Mouse (Mus musculus): ENCODE results near the gene Emc1. TPM values are rescaled to one million over a fixed set of nuclear protein-coding genes. Genes with fewer than 3 reads are reported as not detected.

Gene Emc1
- polyA plus RNA-seq (2012; ENCODE audit: low replicate concordance): 3.6 and 10.7 TPM in 2 replicates

GRCm38 (mm10) chr4:139351931-139352711 is at the start of gene Emc1, which contains the start of the genes Mrto4 and Ubr4:
Emc1 (plus strand) TSS chr4:139352587.
Mrto4 (minus strand) TSS chr4:139352576.
Ubr4 (plus strand) TSS chr4:139352609.

DNA sequence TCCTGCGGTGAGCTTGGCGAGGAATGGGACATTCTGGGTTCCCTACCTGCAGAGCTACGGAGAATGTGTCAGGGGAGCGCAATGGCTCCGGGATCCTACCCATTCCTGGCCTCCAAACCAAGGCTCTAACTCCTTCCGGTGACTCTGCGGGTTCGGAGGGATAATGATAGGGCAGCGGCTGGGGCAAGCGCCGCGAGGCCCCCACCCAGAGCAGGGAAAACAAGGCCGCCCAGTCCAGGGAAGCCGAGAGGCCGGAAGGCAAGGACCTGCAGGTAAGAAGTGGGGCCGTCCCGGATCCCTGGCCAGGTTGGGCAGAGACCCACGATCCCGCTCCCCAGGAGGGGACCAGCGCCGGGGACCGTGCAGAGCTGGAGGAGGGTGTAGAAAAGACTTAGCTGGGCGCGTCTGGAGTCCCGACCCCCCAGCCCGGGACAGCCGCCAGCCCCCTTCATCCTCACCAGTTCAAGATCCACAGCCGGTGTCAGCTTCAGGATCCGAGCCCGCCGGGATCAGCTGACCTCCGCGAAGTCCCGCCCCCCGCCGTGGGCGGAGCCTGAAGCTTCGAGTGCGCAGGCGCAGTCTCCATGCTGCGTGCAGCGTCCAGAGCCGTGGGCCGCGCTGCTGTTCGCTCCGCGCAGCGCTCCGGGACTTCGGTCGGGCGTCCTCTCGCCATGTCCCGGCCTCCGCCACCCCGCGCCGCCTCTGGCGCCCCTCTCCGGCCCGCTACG is 42.1 kb upstream of the Emc1 start, which contains the start of the genes Pqlc2 and Akr7a5:
Pqlc2 (minus strand) TSS at position 538 of the 728 bp plus-strand sequence.
Akr7a5 (plus strand) TSS at position 574 of the 728 bp plus-strand sequence.

Other genes starting within 250 kb of the Emc1 start
- 9.6 and 11.2 TPM in 2 replicates for gene Minos1, start 221.5 kb upstream of the Emc1 start, polyA plus RNA-seq (2012; ENCODE audit: low replicate concordance)
- gene Capzb, start 159.7 kb upstream of the Emc1 start, polyA plus RNA-seq (2012; ENCODE audit: low replicate concordance): 131 and 179 TPM in 2 replicates
- 23.1 and 27.3 TPM in 2 replicates for gene Pqlc2, start 41.9 kb upstream of the Emc1 start, polyA plus RNA-seq (2012; ENCODE audit: low replicate concordance)
- gene Akr7a5, start 41.8 kb upstream of the Emc1 start, polyA plus RNA-seq (2012; ENCODE audit: low replicate concordance): 69.0 and 80.2 TPM in 2 replicates
- 25.0 and 44.5 TPM in 2 replicates for gene Mrto4, start within 50 bp of the Emc1 start, polyA plus RNA-seq (2012; ENCODE audit: low replicate concordance)
- 56.4 and 141 TPM in 2 replicates for gene Ubr4, start within 50 bp of the Emc1 start, polyA plus RNA-seq (2012; ENCODE audit: low replicate concordance)
- 3.4 and 6.7 TPM in 2 replicates for gene Iffo2, start 178.0 kb downstream of the Emc1 start, polyA plus RNA-seq (2012; ENCODE audit: low replicate concordance)

Measured in hematopoietic multipotent progenitor cell, adult 10-12 weeks (in vitro differentiated cells).